ENCODE assay signal across 25 mouse cellular contexts in the genomic region with DNA sequence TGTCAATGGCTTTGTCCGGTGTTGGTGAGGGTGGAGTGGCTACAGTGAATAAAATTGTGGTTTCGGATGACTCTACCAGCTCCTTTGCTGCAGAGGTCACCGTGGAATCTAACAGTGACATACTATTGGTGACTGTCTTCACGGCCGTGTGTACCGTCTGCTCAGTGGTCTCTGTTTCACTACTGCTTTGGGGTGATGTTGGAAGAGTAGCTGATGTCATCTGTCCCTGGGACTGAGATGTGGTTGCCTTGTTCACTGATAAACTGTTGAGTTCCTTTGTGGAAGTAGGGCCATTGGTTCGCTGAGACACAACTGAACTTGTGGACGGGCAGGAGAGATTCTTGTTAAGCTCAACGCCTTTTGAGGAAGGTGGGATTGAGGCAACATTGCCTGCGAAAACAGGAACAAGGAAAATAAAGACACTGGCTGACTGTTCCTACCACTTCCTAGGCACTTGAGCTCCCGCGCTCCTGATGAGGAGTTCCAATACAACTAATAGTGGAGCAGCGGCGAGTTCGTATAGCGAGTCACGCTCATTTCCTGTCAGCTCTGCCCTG. TPM values are rescaled to one million over a fixed set of nuclear protein-coding genes. Genes with fewer than 3 reads are reported as not detected.
"Had no signal": no experiment of that assay in that cellular context is flagged by ENCODE, and none has a peak within 500 bp of the region (broad histone marks: within the 10 kb centered on the region; RNA-seq: fewer than 3 reads in every experiment).

No protein-coding gene starts in this region.

- ATAC-seq: forebrain, embryonic 13.5 days; forebrain, embryonic 14.5 days; forebrain, embryonic 15.5 days; forebrain, embryonic 16.5 days; forebrain, postnatal 0 days had no signal

- DNase-seq: cerebellum, adult 18-20 months; cerebellum, adult 2 months; cerebellum, adult 8-10 months; cerebellum, adult 9-10 months; cerebellum, adult 9-11 months; cerebellum, postnatal 10 days; cerebellum, postnatal 14 days; cerebellum, postnatal 25 days; cerebellum, postnatal 36 days; embryo, embryonic 11 days; forebrain, postnatal 0 days; gastrocnemius, adult 2 months; gastrocnemius, postnatal 10 days; gastrocnemius, postnatal 14 days; gastrocnemius, postnatal 25 days; gastrocnemius, postnatal 36 days; heart, adult 2 months had no signal

RNA-seq across cellular contexts. Expression of a gene that starts 0.6 kb away (rescaled TPM):
- total RNA-seq: forebrain, postnatal 0 days; gastrocnemius, adult 18-20 months; gastrocnemius, adult 2 months; gastrocnemius, adult 8-10 months; gastrocnemius, postnatal 10 days; gastrocnemius, postnatal 14 days; gastrocnemius, postnatal 25 days; gastrocnemius, postnatal 36 days; gastrocnemius, postnatal 4 days; heart, adult 2 months; heart, adult 8-10 months had no signal

RNA-seq across cellular contexts. Expression of a gene that starts 23.8 kb away (rescaled TPM):
- total RNA-seq: forebrain, postnatal 0 days; gastrocnemius, postnatal 4 days; heart, adult 2 months had no signal

RNA-seq across cellular contexts. Expression of a gene that starts 34.8 kb away (rescaled TPM):
- total RNA-seq: forebrain, postnatal 0 days had no signal

RNA-seq across cellular contexts. Expression of a gene that starts 40.0 kb away (rescaled TPM):
- total RNA-seq: gastrocnemius, postnatal 10 days; gastrocnemius, postnatal 14 days; gastrocnemius, postnatal 25 days; gastrocnemius, postnatal 36 days; gastrocnemius, postnatal 4 days; heart, adult 2 months; heart, adult 8-10 months had no signal
